Mouse (Mus musculus): ENCODE measurements around the gene Bcas3.

Bcas3 gene

DNA sequence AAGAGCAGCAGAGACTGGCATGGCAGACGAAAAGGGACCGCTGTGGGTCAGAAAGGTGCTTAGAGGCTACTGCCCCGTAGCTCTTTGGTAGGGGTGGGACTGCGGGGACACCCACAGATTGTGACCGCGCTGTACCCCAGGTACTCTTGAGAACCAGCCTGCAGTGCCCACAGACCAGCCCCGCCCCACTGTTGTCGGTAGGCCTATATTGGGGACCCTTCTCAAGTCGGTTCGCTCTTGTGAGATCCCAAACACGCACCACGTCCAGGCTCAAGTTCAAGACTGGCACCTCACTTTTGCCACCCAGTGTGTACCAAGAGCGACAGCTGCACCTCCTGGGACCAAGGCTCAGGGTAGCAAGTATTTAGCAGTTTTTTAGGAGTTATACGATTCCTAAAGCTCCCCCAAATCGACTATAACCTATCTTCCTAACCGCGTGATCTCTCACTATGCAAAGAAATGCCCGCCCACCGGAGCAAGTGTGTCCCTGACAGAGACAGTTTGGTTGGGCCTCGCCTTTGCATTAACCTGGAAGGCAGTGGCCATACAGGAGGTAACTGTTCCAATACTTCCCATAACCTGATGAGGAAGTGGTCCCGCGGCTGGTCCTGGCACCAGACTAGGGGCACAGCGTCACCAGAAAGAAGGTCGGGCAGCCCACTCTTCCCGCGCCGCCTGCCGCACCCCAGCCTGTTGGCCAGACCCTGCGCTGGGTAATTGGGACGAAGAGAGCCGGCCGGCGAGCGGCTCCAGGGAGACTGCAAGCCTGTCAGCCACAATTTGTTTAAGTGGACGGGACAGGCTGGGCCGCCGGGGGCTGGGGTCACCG lies 475.9 kb downstream of the Bcas3 start:
- no peak for DNase-seq (ENCODE audit: low read depth, low spot score)

- no peak for DNase-seq (ENCODE audit: low read depth, low spot score)
Measured at GRCm38 (mm10) chr11:85829520-85830440, 476.8 kb downstream of the Bcas3 start.

GRCm38 (mm10) chr11:85830901-85831341 lies 478.0 kb downstream of the Bcas3 start:
- DNase-seq (ENCODE audit: low read depth, low spot score): no peak

- DNase-seq (ENCODE audit: low read depth, low spot score): no peak
Measured at GRCm38 (mm10) chr11:85831656-85832230, 478.8 kb downstream of the Bcas3 start.

DNA sequence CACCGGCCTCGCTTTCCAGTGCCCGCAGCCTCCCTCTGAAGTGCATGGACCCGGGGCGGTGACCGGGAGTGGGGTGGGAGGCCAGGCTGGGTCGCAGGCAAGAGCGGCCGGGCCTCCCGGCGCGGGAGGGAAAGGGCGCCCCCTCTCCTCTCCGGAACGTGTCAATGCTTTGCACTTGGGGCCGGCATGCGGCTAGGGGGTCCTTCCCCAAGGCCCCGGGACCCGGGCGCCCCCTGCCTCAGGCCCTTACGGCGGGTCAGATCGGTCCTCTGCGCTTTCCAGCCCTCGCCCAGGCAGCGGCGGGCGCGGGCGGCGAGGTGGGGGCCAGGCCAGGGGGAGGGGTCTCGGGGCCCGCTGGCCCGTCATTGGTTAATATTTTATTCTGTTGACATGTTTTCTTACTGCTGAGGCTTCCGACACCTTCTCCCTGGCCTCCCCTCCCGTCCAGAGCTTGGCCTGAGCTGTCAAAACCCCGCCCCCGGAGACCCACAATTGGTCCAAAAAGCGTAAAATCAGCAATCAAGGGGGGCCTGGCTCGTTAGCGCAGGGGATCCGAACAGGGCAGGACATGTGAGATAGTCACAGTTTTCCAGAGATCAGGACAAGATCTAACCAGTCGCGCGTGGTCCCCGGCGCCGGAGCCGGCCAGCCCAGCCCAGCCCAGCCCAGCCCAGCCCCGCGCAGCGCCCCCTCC lies 479.4 kb downstream of the Bcas3 start, which contains the start of gene Tbx2:
TSS of gene Tbx2 (plus strand) at position 321 of the 694 bp plus-strand sequence.
- DNase-seq (ENCODE audit: low read depth, low spot score): no peak

DNA sequence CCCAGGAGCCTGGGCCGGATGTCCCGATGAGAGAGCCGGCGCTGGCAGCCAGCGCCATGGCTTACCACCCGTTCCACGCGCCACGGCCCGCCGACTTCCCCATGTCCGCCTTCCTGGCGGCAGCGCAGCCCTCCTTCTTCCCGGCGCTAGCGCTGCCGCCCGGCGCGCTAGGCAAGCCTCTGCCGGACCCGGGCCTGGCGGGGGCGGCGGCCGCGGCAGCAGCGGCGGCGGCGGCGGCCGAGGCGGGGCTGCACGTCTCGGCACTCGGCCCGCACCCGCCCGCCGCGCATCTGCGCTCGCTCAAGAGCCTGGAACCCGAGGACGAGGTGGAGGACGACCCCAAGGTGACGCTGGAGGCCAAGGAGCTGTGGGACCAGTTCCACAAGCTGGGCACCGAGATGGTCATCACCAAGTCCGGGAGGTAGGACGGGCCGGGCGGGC lies 480.1 kb downstream of the Bcas3 start:
- no peak for DNase-seq (ENCODE audit: low read depth, low spot score)

- no peak for DNase-seq (ENCODE audit: low read depth, low spot score)
Measured at GRCm38 (mm10) chr11:85833761-85834385, 480.9 kb downstream of the Bcas3 start.

- no peak for DNase-seq (ENCODE audit: low read depth, low spot score)
Measured at GRCm38 (mm10) chr11:85834386-85834931, 481.5 kb downstream of the Bcas3 start.

- no peak for DNase-seq (ENCODE audit: low read depth, low spot score)
Measured at GRCm38 (mm10) chr11:85835001-85835752, 482.2 kb downstream of the Bcas3 start.

DNA sequence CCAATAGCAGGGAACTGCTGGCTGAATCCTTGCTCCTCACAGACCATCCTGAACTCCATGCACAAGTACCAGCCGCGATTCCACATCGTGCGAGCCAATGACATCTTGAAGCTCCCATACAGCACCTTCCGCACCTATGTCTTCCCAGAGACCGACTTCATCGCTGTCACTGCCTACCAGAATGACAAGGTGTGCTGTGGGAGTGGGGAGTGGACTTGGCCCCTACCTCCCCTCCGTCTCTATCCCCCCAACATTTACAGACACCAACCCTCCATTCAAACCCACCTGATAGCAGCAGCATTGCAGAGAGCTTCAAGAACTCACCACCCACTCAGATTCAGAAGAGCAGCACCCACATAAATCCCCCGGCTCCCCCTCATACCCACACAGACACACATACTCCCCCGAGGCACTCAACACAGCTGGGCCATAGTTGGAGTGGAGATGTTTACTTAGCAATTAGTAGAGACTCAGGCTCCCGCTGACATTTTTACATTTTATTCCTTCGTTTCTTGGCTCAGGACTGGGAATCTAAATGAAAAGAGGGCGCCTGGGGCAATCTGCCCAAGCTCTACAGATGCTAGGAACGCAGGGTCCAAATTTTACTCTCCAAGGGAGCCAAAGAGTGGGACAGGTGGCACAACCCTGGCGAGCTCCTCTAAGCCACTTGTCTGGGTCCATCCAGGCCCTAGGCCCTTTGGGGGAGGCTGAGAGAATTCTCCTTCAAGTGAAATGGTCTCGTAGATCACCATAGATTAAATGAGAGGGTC lies 483.0 kb downstream of the Bcas3 start:
- no peak for DNase-seq (ENCODE audit: low read depth, low spot score)

DNA sequence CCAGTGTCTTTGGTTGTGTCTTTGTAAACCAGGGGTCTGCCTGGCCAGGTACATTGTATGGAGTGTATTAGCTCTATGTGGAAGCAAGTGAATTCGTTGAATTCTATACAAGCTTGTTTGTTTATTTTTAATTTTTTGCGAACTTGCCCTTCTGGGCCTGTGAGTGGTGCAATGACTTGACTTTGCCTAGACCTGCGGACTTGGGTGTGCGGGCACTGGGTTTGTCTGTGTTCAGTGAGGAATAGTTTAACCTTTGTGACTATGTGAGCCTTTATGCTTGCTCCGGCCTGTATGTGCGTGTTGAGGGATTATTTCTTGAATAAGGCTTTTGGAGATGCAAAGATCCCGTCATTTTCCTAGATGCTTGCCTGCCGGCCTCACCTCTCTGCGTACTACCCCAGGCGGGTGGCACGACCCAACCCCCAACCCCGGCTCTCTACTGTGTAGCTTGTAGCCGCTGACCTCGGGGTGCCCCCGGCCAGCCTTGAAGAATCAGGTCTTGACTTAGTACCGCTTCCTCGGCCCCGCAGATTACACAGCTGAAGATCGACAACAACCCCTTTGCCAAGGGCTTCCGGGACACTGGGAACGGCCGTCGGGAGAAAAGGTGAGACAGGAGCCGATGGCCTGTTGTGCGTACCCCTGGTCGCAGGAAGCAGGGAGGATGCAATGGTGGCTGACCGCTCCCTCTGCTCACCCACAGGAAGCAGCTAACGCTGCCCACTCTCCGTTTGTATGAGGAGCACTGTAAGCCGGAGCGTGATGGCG lies 483.7 kb downstream of the Bcas3 start:
- DNase-seq (ENCODE audit: low read depth, low spot score): no peak

DNA sequence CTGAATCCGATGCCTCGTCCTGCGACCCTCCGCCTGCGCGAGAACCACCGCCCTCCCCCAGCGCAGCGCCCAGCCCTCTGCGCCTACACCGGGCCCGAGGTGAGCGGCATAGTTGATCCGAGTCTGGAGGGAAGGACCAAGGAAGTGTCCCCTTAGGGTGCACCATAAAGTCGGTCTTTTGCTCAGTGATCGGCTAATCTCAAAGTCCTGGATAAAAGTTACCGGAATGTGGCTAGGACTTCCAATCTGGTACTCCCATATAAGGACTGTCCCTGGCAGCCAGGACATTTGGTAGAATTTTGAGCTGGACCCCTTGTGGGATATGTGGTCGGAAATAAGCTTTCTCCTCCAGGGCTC lies 484.3 kb downstream of the Bcas3 start:
- DNase-seq (ENCODE audit: low read depth, low spot score): no peak

GRCm38 (mm10) chr11:85837648-85838423 lies 484.9 kb downstream of the Bcas3 start:
- DNase-seq (ENCODE audit: low read depth, low spot score): no peak

- DNase-seq (ENCODE audit: low read depth, low spot score): no peak
Measured at GRCm38 (mm10) chr11:85838424-85839257, 485.7 kb downstream of the Bcas3 start.

DNA sequence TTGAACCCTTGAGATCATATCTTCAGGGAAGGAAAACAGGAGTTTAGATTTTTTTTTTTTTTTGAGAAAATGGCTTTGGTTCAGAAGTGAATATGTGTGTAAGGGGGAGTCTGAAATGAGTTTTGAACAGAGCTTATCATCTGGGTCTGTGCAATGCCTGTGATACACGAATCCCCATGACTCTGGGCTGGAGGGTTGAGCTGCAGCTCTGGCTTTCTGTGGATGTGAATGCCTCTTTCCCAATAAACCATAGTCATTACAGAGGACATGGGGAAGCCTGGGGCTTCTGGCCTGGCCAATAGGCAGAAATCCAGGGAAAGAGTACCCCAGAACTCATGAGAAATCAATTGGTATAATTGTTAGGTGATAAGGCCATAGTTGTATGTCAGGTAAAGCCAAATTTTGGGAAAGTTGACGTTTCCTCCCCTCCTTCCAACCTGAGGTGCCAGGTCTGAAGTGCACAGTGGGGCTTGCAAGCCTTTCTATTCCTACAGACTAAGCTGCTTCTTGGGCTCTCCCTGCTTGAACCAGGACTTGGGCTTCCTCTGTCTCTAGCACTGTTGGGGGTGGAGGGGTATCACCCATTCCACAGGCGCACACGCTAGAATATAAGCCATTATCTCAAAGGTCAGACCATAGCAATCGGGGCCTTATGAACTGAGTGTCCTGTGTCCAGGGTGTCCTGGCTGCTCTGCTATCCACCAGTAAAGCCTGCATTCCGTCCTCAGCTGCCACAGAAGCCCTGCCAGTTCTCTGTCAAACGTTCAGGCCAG lies 486.5 kb downstream of the Bcas3 start:
- DNase-seq (ENCODE audit: low read depth, low spot score): no peak

Data from telencephalon, adult 2 months (tissue).